Mouse (Mus musculus): ENCODE measurements around the gene Rpl19. TPM values are rescaled to one million over a fixed set of nuclear protein-coding genes. Genes with fewer than 3 reads are reported as not detected.

Gene Rpl19
- polyA plus RNA-seq, 1 experiment: 1,270 TPM

- Histone ChIP-seq H3K27ac (ENCODE audit: insufficient read depth, low read depth, low read length) (no peak overlapping the region), H3K4me1 (ENCODE audit: control insufficient read depth, insufficient read depth, low read length) (peaks cover 3% of the 10 kb centered on the region), H3K4me3 (ENCODE audit: insufficient read depth, low read length) (no peak overlapping the region)
- no peak for TF ChIP-seq CTCF (IDR thresholded peaks at IDR 0.05; ENCODE audit: low read depth, low read length)
- no peak for TF ChIP-seq POLR2A (IDR thresholded peaks at IDR 0.05; ENCODE audit: borderline replicate concordance, low read depth, low read length)
Observed at GRCm38 (mm10) chr11:98034061-98034460, 7.6 kb downstream of the Rpl19 start.

GRCm38 (mm10) chr11:98034840-98035239 lies 8.3 kb downstream of the Rpl19 start:
- Histone ChIP-seq H3K4me3 (ENCODE audit: insufficient read depth, low read length) (no peak overlapping the region), H3K27ac (ENCODE audit: insufficient read depth, low read depth, low read length) (no peak overlapping the region), H3K4me1 (ENCODE audit: control insufficient read depth, insufficient read depth, low read length) (peaks cover 3% of the 10 kb centered on the region)
- no peak for TF ChIP-seq CTCF (IDR thresholded peaks at IDR 0.05; ENCODE audit: low read depth, low read length)
- TF ChIP-seq POLR2A (IDR thresholded peaks at IDR 0.05; ENCODE audit: borderline replicate concordance, low read depth, low read length): no peak

GRCm38 (mm10) chr11:98035977-98036377 lies 9.5 kb downstream of the Rpl19 start:
- no peak overlapping the region for H3K27ac ChIP-seq (ENCODE audit: insufficient read depth, low read depth, low read length)
- H3K4me3 ChIP-seq (ENCODE audit: insufficient read depth, low read length): peak overlapping the region; percentile 19; the same call in 1 of the 2 replicates
- peaks cover 3% of the 10 kb centered on the region for H3K4me1 ChIP-seq (ENCODE audit: control insufficient read depth, insufficient read depth, low read length)
- no peak for TF ChIP-seq CTCF (IDR thresholded peaks at IDR 0.05; ENCODE audit: low read depth, low read length)
- TF ChIP-seq POLR2A (IDR thresholded peaks at IDR 0.05; ENCODE audit: borderline replicate concordance, low read depth, low read length): no peak

- TF ChIP-seq CTCF (IDR thresholded peaks at IDR 0.05; ENCODE audit: low read depth, low read length) (no peak), POLR2A (IDR thresholded peaks at IDR 0.05; ENCODE audit: borderline replicate concordance, low read depth, low read length) (no peak)
- no peak overlapping the region for H3K27ac ChIP-seq (ENCODE audit: insufficient read depth, low read depth, low read length)
- H3K4me1 ChIP-seq (ENCODE audit: control insufficient read depth, insufficient read depth, low read length): peaks cover 10% of the 10 kb centered on the region
- no peak overlapping the region for H3K4me3 ChIP-seq (ENCODE audit: insufficient read depth, low read length)
Observed at GRCm38 (mm10) chr11:98037871-98038270, 11.4 kb downstream of the Rpl19 start.

- Histone ChIP-seq H3K4me1 (ENCODE audit: control insufficient read depth, insufficient read depth, low read length) (peaks cover 12% of the 10 kb centered on the region), H3K27ac (ENCODE audit: insufficient read depth, low read depth, low read length) (no peak overlapping the region), H3K4me3 (ENCODE audit: insufficient read depth, low read length) (no peak overlapping the region)
- TF ChIP-seq POLR2A (IDR thresholded peaks at IDR 0.05; ENCODE audit: borderline replicate concordance, low read depth, low read length): no peak
Observed at GRCm38 (mm10) chr11:98040975-98041374, 14.5 kb downstream of the Rpl19 start.

- Histone ChIP-seq H3K27ac (ENCODE audit: insufficient read depth, low read depth, low read length) (no peak overlapping the region), H3K4me1 (ENCODE audit: control insufficient read depth, insufficient read depth, low read length) (peaks cover 9% of the 10 kb centered on the region), H3K4me3 (ENCODE audit: insufficient read depth, low read length) (no peak overlapping the region)
- TF ChIP-seq POLR2A (IDR thresholded peaks at IDR 0.05; ENCODE audit: borderline replicate concordance, low read depth, low read length) (no peak), CTCF (IDR thresholded peaks at IDR 0.05; ENCODE audit: low read depth, low read length) (no peak)
Observed at GRCm38 (mm10) chr11:98042741-98043140, 16.2 kb downstream of the Rpl19 start.

GRCm38 (mm10) chr11:98044074-98044473 lies 17.6 kb downstream of the Rpl19 start:
- H3K27ac ChIP-seq (ENCODE audit: insufficient read depth, low read depth, low read length): no peak overlapping the region
- H3K4me1 ChIP-seq (ENCODE audit: control insufficient read depth, insufficient read depth, low read length): peaks cover 9% of the 10 kb centered on the region
- H3K4me3 ChIP-seq (ENCODE audit: insufficient read depth, low read length): no peak overlapping the region
- no peak for TF ChIP-seq CTCF (IDR thresholded peaks at IDR 0.05; ENCODE audit: low read depth, low read length)
- no peak for TF ChIP-seq POLR2A (IDR thresholded peaks at IDR 0.05; ENCODE audit: borderline replicate concordance, low read depth, low read length)

GRCm38 (mm10) chr11:98045596-98045995 lies 19.1 kb downstream of the Rpl19 start:
- no peak overlapping the region for H3K4me3 ChIP-seq (ENCODE audit: insufficient read depth, low read length)
- TF ChIP-seq CTCF (IDR thresholded peaks at IDR 0.05; ENCODE audit: low read depth, low read length) (peak; percentile 38; the same call in 1 of the 2 replicates), POLR2A (IDR thresholded peaks at IDR 0.05; ENCODE audit: borderline replicate concordance, low read depth, low read length) (no peak)
- peaks cover 24% of the 10 kb centered on the region for H3K4me1 ChIP-seq (ENCODE audit: control insufficient read depth, insufficient read depth, low read length)
- no peak overlapping the region for H3K27ac ChIP-seq (ENCODE audit: insufficient read depth, low read depth, low read length)

GRCm38 (mm10) chr11:98046466-98046865 lies 20.0 kb downstream of the Rpl19 start:
- H3K4me1 ChIP-seq (ENCODE audit: control insufficient read depth, insufficient read depth, low read length): peaks cover 31% of the 10 kb centered on the region
- H3K27ac ChIP-seq (ENCODE audit: insufficient read depth, low read depth, low read length): no peak overlapping the region
- TF ChIP-seq POLR2A (IDR thresholded peaks at IDR 0.05; ENCODE audit: borderline replicate concordance, low read depth, low read length) (no peak), CTCF (IDR thresholded peaks at IDR 0.05; ENCODE audit: low read depth, low read length) (no peak)
- H3K4me3 ChIP-seq (ENCODE audit: insufficient read depth, low read length): no peak overlapping the region

- Histone ChIP-seq H3K4me1 (ENCODE audit: control insufficient read depth, insufficient read depth, low read length) (peaks cover 25% of the 10 kb centered on the region), H3K4me3 (ENCODE audit: insufficient read depth, low read length) (no peak overlapping the region), H3K27ac (ENCODE audit: insufficient read depth, low read depth, low read length) (no peak overlapping the region)
- TF ChIP-seq POLR2A (IDR thresholded peaks at IDR 0.05; ENCODE audit: borderline replicate concordance, low read depth, low read length) (no peak), CTCF (IDR thresholded peaks at IDR 0.05; ENCODE audit: low read depth, low read length) (no peak)
Observed at GRCm38 (mm10) chr11:98047745-98048144, 21.2 kb downstream of the Rpl19 start.
